Mouse (Mus musculus) CH12.LX (cell line): Measurements from ENCODE around the gene Fcgr4. TPM values are rescaled to one million over a fixed set of nuclear protein-coding genes. Genes with fewer than 3 reads are reported as not detected.
A peak's percentile ranks its signal among the peaks of the same experiment; 100 is the strongest.

Source experiments
- DNase-seq: peaks from one replicate; pipeline ENCODE4 v3.0.0-alpha.2; 2013; ENCODE audit errors: extremely low read depth
- H3K27ac ChIP-seq: 2 replicates; pipeline ENCODE4 v1.5.1; 2012; ENCODE audit warnings: low read depth, mild to moderate bottlenecking, control low read depth, moderate library complexity; ENCODE audit not compliant: insufficient read depth
- H3K27me3 ChIP-seq: replicated peaks from 2 replicates; pipeline ENCODE3; 2012; ENCODE audit warnings: inconsistent platforms
- H3K36me3 ChIP-seq, 2 experiments: replicated peaks in 1 of 2; 2 replicates each; pipeline versions ENCODE3 to v1.6.1; 2012; ENCODE audit warnings: inconsistent platforms in 1 of 2, low read length in 1 of 2, mild to moderate bottlenecking in 1 of 2, mixed read lengths in 1 of 2, moderate library complexity in 1 of 2; ENCODE audit not compliant: control insufficient read depth in 1 of 2, insufficient read depth in 1 of 2
- H3K4me1 ChIP-seq, 2 experiments: 2 replicates each; pipeline ENCODE4 v1.6.1; 2012; ENCODE audit warnings: inconsistent platforms in 1 of 2, moderate library complexity in 1 of 2; ENCODE audit not compliant: insufficient read depth in 2 of 2, control insufficient read depth in 1 of 2
- H3K4me2 ChIP-seq: 2 replicates; pipeline ENCODE4 v1.6.1; 2012; ENCODE audit warnings: low read depth, mild to moderate bottlenecking, control low read depth; ENCODE audit not compliant: poor library complexity, insufficient read depth, severe bottlenecking
- H3K4me3 ChIP-seq, 3 experiments: fragments of 150-350 bp in 1 of 3; sonication (generic) in 1 of 3; replicated peaks in 1 of 3; 2 replicates each; pipeline versions ENCODE3 to v1.5.1; 2011 to 2012; ENCODE audit warnings: low read depth in 2 of 3, low read length in 2 of 3, mild to moderate bottlenecking in 2 of 3, moderate library complexity in 2 of 3, control low read depth in 1 of 3, improper control_type of control experiment in 1 of 3, inconsistent platforms in 1 of 3, mixed read lengths in 1 of 3; ENCODE audit not compliant: poor library complexity in 1 of 3
- H3K79me2 ChIP-seq: replicated peaks from 2 replicates; pipeline ENCODE4 v1.6.1; 2012; ENCODE audit warnings: mild to moderate bottlenecking, moderate library complexity; ENCODE audit not compliant: control insufficient read depth, poor library complexity, insufficient read depth, severe bottlenecking; ENCODE audit errors: extremely low read depth
- H3K9ac ChIP-seq: 2 replicates; pipeline ENCODE4 v1.6.1; 2012; ENCODE audit warnings: low read depth, mild to moderate bottlenecking, control low read depth, moderate library complexity; ENCODE audit not compliant: insufficient read depth
- H3K9me3 ChIP-seq: replicated peaks from 2 replicates; pipeline ENCODE3; 2012; ENCODE audit warnings: low read length, inconsistent platforms, mixed read lengths
- BHLHE40 ChIP-seq: IDR thresholded peaks from 2 replicates; pipeline ENCODE4 v1.6.1; 2011; ENCODE audit warnings: mild to moderate bottlenecking, low read depth, low read length, improper control_type of control experiment
- CHD1 ChIP-seq: IDR thresholded peaks from 2 replicates; pipeline ENCODE4 v1.6.1; 2012; ENCODE audit warnings: low read depth, low read length, improper control_type of control experiment, inconsistent platforms
- CHD2 ChIP-seq: IDR thresholded peaks from 2 replicates; pipeline ENCODE4 v1.6.1; 2011; ENCODE audit warnings: low read length, improper control_type of control experiment
- CTCF ChIP-seq, 2 experiments: IDR thresholded peaks in 1 of 2; conservative IDR thresholded peaks in 1 of 2; 2 replicates each; pipeline ENCODE4 v1.5.1; 2011 to 2012; ENCODE audit warnings: low read depth in 2 of 2, low read length in 2 of 2, improper control_type of control experiment in 1 of 2, inconsistent platforms in 1 of 2, mild to moderate bottlenecking in 1 of 2, moderate library complexity in 1 of 2
- E2F4 ChIP-seq: IDR thresholded peaks from 2 replicates; pipeline ENCODE4 v1.6.1; 2011; ENCODE audit warnings: low read depth, low read length, improper control_type of control experiment; ENCODE audit not compliant: insufficient replicate concordance
- ELF1 ChIP-seq: IDR thresholded peaks from 2 replicates; pipeline ENCODE4 v1.6.1; 2014; ENCODE audit warnings: low read depth, mild to moderate bottlenecking, inconsistent platforms, low read length, improper control_type of control experiment
- EP300 ChIP-seq: IDR thresholded peaks from 2 replicates; pipeline ENCODE4 v1.6.1; 2011; ENCODE audit warnings: low read length, improper control_type of control experiment
- ETS1 ChIP-seq: conservative IDR thresholded peaks from 2 replicates; pipeline ENCODE4 v1.6.1; 2012; ENCODE audit warnings: low read depth, mild to moderate bottlenecking, inconsistent platforms, low read length, improper control_type of control experiment, moderate library complexity
- GABPA ChIP-seq: IDR thresholded peaks from 2 replicates; pipeline ENCODE4 v1.6.1; 2012; ENCODE audit warnings: low read depth, low read length, improper control_type of control experiment, inconsistent platforms; ENCODE audit not compliant: insufficient replicate concordance
- HCFC1 ChIP-seq: IDR thresholded peaks from 2 replicates; pipeline ENCODE4 v1.6.1; 2012; ENCODE audit warnings: low read depth, mild to moderate bottlenecking, inconsistent platforms, low read length, improper control_type of control experiment
- IRF4 ChIP-seq: IDR thresholded peaks from 2 replicates; pipeline ENCODE4 v1.6.1; 2014; ENCODE audit warnings: low read depth, mild to moderate bottlenecking, inconsistent platforms, low read length, improper control_type of control experiment
- JUN ChIP-seq: IDR thresholded peaks from 2 replicates; pipeline ENCODE4 v1.6.1; 2011; ENCODE audit warnings: low read depth, mild to moderate bottlenecking, low read length, improper control_type of control experiment, moderate library complexity; ENCODE audit not compliant: insufficient read depth
- JUND ChIP-seq: conservative IDR thresholded peaks from 2 replicates; pipeline ENCODE4 v1.6.1; 2011; ENCODE audit warnings: low read depth, low read length, improper control_type of control experiment
- KAT2A ChIP-seq: IDR thresholded peaks from 2 replicates; pipeline ENCODE4 v1.6.1; 2012; ENCODE audit warnings: low read length, improper control_type of control experiment, inconsistent platforms; ENCODE audit not compliant: insufficient replicate concordance
- MAFK ChIP-seq: IDR thresholded peaks from 2 replicates; pipeline ENCODE4 v1.6.1; 2011; ENCODE audit warnings: low read length, improper control_type of control experiment; ENCODE audit not compliant: insufficient replicate concordance
- MAX ChIP-seq: IDR thresholded peaks from 2 replicates; pipeline ENCODE4 v1.6.1; 2011; ENCODE audit warnings: low read length, improper control_type of control experiment
- MAZ ChIP-seq: IDR thresholded peaks from 2 replicates; pipeline ENCODE4 v1.6.1; 2012; ENCODE audit warnings: low read depth, mild to moderate bottlenecking, inconsistent platforms, low read length, improper control_type of control experiment, moderate library complexity
- MEF2A ChIP-seq: IDR thresholded peaks from 2 replicates; pipeline ENCODE4 v1.6.1; 2014; ENCODE audit warnings: low read depth, mild to moderate bottlenecking, inconsistent platforms, low read length, improper control_type of control experiment, borderline replicate concordance
- MYC ChIP-seq: IDR thresholded peaks from 2 replicates; pipeline ENCODE4 v1.6.1; 2011; ENCODE audit warnings: low read depth, mild to moderate bottlenecking, improper control_type of control experiment, low read length
- NRF1 ChIP-seq: IDR thresholded peaks from 2 replicates; pipeline ENCODE4 v1.6.1; 2014; ENCODE audit warnings: low read depth, mild to moderate bottlenecking, inconsistent platforms, low read length, improper control_type of control experiment, moderate library complexity
- PAX5 ChIP-seq: IDR thresholded peaks from 2 replicates; pipeline ENCODE4 v1.6.1; 2012; ENCODE audit warnings: low read length, inconsistent platforms, mixed read lengths
- POLR2A ChIP-seq: IDR thresholded peaks from 2 replicates; pipeline ENCODE4 v1.6.1; 2011; ENCODE audit warnings: low read depth, mild to moderate bottlenecking, improper control_type of control experiment, low read length
- POLR2AphosphoS2 ChIP-seq: IDR thresholded peaks from 2 replicates; pipeline ENCODE4 v1.6.1; 2011; ENCODE audit warnings: low read depth, low read length, improper control_type of control experiment
- RCOR1 ChIP-seq: conservative IDR thresholded peaks from 2 replicates; pipeline ENCODE4 v1.6.1; 2012; ENCODE audit warnings: low read depth, mild to moderate bottlenecking, inconsistent platforms, low read length, improper control_type of control experiment
- SIN3A ChIP-seq: IDR thresholded peaks from 2 replicates; pipeline ENCODE4 v1.6.1; 2012; ENCODE audit warnings: low read length, improper control_type of control experiment, inconsistent platforms
- TBP ChIP-seq: conservative IDR thresholded peaks from 2 replicates; pipeline ENCODE4 v1.6.1; 2011; ENCODE audit warnings: low read depth, low read length, improper control_type of control experiment
- TCF12 ChIP-seq: IDR thresholded peaks from 2 replicates; pipeline ENCODE4 v1.6.1; 2014; ENCODE audit warnings: low read depth, mild to moderate bottlenecking, inconsistent platforms, low read length, improper control_type of control experiment
- UBTF ChIP-seq: IDR thresholded peaks from 2 replicates; pipeline ENCODE4 v1.6.1; 2012; ENCODE audit warnings: low read depth, mild to moderate bottlenecking, inconsistent platforms, low read length, improper control_type of control experiment, moderate library complexity
- USF1 ChIP-seq: IDR thresholded peaks from 2 replicates; pipeline ENCODE4 v1.6.1; 2014; ENCODE audit warnings: low read depth, mild to moderate bottlenecking, inconsistent platforms, low read length, improper control_type of control experiment
- ZMIZ1 ChIP-seq: IDR thresholded peaks from 2 replicates; pipeline ENCODE4 v1.6.1; 2012; ENCODE audit warnings: low read depth, mild to moderate bottlenecking, inconsistent platforms, low read length, improper control_type of control experiment
- ZNF384 ChIP-seq: IDR thresholded peaks from 2 replicates; pipeline ENCODE4 v1.6.1; 2012; ENCODE audit warnings: low read depth, low read length, improper control_type of control experiment, inconsistent platforms
- dilution Hi-C: fragments of 300-500 bp; cut with MboI; formaldehyde crosslinking; loops from 2 replicates; pipeline ENCODE4 v1.14.3; 2020; ENCODE audit warnings: low sequenced_read_pairs; ENCODE audit not compliant: extremely low pct_unique_long_range_greater_than_20kb, extremely low pct_ligation_motif_present
- in situ Hi-C: fragments of 300-500 bp; cut with MboI; formaldehyde crosslinking; loops from 3 replicates; pipeline ENCODE4 v1.14.3; 2019; ENCODE audit warnings: low sequenced_read_pairs, low pct_ligation_motif_present, low pct_unique_long_range_greater_than_20kb, mixed read lengths
- polyA plus RNA-seq: library from polyadenylated mRNA; unstranded; fragments of >175 nt; gene quantifications from 2 replicates; pipeline ENCODE4 v1.2.1, GENCODE M21; 2012; ENCODE audit warnings: low read depth; ENCODE audit not compliant: insufficient read length
- total RNA-seq, 2 experiments: library from RNA; depleted of rRNA; stranded (reverse); fragments of 300-350 nt in 1 of 2; fragments of >200 nt in 1 of 2; gene quantifications; 2 replicates each; pipeline ENCODE4 v1.2.3; 2012 to 2014

Fcgr4 gene
- total and polyA plus RNA-seq, 3 experiments, result 41.8 to 56.8 (median 52.8) TPM

DNA sequence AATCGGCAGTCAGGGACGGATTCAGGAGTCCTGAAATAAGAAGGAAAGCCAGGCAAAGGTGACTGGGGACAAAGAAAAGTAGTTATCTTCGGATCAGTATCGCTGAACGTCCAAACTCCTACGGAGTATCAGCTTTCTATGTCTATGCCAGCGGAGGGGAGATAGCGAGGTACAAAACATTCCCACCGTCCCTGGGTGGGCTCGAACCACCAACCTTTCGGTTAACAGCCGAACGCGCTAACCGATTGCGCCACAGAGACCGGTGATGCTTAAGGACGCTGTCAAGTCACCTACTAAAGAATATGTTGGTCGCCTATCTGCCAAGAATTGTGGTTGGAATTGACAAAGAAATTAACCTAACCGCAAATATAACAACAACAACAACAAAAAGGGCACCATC is 15.0 kb downstream of the Fcgr4 start:
- H3K27me3 ChIP-seq, result peaks cover 6% of the 10 kb centered on the region
- DNase-seq, result peak; percentile 86
- in situ Hi-C loops, result no loop called here

DNA sequence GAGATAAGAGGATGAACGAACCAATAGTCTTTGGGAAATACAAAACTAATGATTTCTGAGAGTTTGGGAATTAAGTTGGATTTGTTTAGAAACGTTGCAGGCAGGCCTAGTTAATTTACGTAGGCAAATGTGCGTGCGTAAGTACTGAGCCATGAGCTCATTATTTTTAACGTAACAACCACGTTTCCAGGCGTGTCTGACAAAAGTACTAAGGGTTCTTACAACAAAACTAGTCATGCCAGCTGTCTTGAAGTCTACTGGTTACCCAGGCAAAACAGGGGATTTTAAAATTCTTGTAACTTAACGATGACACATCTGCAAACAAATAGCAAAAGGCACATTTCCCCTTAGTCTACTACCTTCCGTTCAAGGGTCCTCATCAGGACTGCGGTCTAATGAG is 15.5 kb downstream of the Fcgr4 start:
- peaks cover 9% of the 10 kb centered on the region for H3K9me3 ChIP-seq

More for the DNA sequence above, 15.0 kb downstream of the Fcgr4 start:
- Histone ChIP-seq H3K4me2 (peak overlapping the region; percentile 96), H3K4me1 (peaks cover 0 to 17% of the 10 kb centered on the region in 2 experiments; a peak in 2 of 4 replicates), H3K79me2 (no peaks in the 10 kb centered on the region), H3K9me3 (peaks cover 9% of the 10 kb centered on the region), H3K27ac (0 out of 2 replicates have a peak overlapping the region, but pooled peaks have one; percentile 16), H3K36me3 (peaks cover 14 to 25% of the 10 kb centered on the region in 2 experiments), H3K4me3 (peak overlapping the region; percentile 54 to 64 (median 59)), H3K9ac (peak overlapping the region; percentile 29; the same call in 1 of the 2 replicates)
- dilution Hi-C loops, result no loop called here
- TF ChIP-seq ZNF384 (no peak), ELF1 (peak; percentile 99), JUN (no peak), HCFC1 (no peak), JUND (peak; percentile 39; the same call in 1 of the 2 replicates), NRF1 (peak; percentile 73), MAFK (peak; percentile 98), KAT2A (peak; percentile 75; the same call in 1 of the 2 replicates), POLR2A (peak; percentile 48; the same call in 1 of the 2 replicates), UBTF (no peak), MEF2A (peak; percentile 58), E2F4 (peak; percentile 89; the same call in 1 of the 2 replicates), CTCF (conservative IDR thresholded peaks at IDR 0.05 in 1 of 2, IDR thresholded peaks at IDR 0.05 in 1 of 2; ENCODE audit: low read depth in 2 of 2, low read length in 2 of 2) (no peak), CHD1 (no peak), SIN3A (no peak), ETS1 (no peak), TBP (peak; percentile 100), PAX5 (no peak), CHD2 (no peak)
- TF ChIP-seq, all 38 proteins: peak for 9

More for the DNA sequence above, 15.5 kb downstream of the Fcgr4 start:
- peak overlapping the region; percentile 16; the same call in 1 of the 2 replicates for H3K27ac ChIP-seq
- peak overlapping the region; percentile 96 for H3K4me2 ChIP-seq
- no peaks in the 10 kb centered on the region for H3K79me2 ChIP-seq
- H3K9ac ChIP-seq, result peak overlapping the region; percentile 29
- H3K27me3 ChIP-seq, result peaks cover 6% of the 10 kb centered on the region
- in situ Hi-C loops (no loop called here), dilution Hi-C loops (no loop called here)
- no peak for DNase-seq
- TF ChIP-seq ZMIZ1 (no peak), MAZ (no peak), CHD1 (no peak), POLR2AphosphoS2 (no peak), CHD2 (no peak), GABPA (no peak), MYC (no peak), POLR2A (no peak), RCOR1 (no peak), KAT2A (no peak), USF1 (no peak), UBTF (no peak), CTCF (conservative IDR thresholded peaks at IDR 0.05 in 1 of 2, IDR thresholded peaks at IDR 0.05 in 1 of 2; ENCODE audit: low read depth in 2 of 2, low read length in 2 of 2) (no peak), TCF12 (no peak), MEF2A (no peak), EP300 (no peak), JUN (no peak), IRF4 (no peak; the same call in 1 of the 2 replicates), MAX (no peak), BHLHE40 (no peak)
- H3K4me1 ChIP-seq, result peaks cover 0 to 17% of the 10 kb centered on the region in 2 experiments; a peak in 2 of 4 replicates
- H3K4me3 ChIP-seq, result peak overlapping the region; percentile 54 to 64 (median 59)
- H3K36me3 ChIP-seq, result peaks cover 10 to 21% of the 10 kb centered on the region in 2 experiments
